Mouse (Mus musculus): Measurements from ENCODE around the gene Plpp3.

Gene Plpp3

DNA sequence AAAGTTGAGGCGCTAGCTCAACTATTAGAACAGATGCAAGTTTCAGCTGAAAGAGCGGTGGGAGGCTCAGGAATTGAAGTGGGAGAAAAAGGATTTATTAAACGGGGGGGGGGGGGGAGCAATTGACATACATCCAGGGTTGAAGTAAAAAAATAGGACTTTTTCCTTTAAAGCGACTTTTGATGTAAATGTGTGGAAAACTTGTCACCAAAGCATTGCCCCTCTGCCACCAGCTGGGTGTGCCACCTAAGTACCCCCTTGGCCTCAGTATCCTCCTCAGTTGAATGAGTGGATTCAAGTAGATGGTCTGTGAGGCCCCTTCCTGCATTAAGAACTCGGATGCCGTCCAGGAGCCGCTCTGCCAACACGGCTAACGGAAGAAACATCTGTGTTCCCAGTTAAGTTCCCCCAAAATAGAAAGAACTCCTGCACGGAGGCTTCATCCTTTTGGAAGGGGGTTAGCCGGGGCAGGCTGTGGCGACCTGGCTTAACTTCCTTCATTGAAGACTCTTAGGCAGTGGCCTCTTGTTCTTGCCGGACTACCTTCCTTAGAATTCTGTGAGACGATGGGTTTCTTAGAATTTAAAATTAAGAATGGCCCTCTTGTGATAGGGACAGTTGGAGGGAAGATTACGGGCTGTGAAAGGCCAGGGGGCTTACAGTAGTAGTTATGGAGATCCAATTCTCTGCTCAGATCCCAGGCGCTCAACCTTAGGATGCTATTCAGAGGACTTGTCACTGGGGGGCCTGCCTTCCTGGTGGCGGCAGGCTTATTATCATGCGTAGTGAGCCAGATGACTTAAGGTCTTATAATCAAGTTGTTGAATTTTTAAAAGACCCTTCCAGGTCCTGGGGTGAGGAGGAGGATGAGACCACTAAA lies 1.7 kb downstream of the Plpp3 start:
- no peak for DNase-seq

DNA sequence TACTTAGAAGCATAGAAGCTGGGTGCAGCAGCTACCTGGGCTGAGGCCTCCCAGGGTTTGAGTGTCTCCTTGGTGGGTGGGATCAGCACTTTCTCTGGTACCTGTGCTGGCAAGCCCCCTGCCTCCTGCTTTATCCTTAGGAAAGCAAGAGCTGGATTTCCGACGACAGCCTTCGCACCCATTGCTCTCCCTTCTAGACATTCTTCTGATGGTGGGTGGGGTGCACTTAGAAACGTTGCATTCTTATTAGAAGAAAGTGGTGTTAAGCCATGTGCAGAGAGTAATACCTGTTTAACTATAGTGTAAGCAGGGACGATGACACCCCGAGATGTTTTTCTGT lies 2.4 kb downstream of the Plpp3 start:
- no peak for DNase-seq

DNA sequence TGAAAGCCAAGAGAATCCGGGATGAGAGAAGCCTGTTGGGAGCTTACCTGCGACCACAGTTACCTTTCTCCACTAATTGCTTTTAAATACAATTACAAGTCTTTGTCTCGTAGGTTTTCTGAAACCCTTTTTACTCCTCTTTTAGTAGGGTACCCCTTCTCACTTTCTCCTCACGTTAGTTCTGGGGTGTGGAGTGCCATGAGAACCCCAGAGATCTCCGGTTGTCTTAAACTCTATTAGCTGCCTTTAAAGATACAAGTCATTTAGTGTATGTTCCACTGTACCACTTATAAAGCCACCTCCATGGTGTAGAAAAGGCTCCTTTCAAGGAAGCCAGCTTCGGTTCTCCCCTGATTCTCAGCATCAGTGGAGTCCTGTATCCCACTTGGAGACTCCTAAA lies 3.3 kb downstream of the Plpp3 start:
- no peak for DNase-seq

DNA sequence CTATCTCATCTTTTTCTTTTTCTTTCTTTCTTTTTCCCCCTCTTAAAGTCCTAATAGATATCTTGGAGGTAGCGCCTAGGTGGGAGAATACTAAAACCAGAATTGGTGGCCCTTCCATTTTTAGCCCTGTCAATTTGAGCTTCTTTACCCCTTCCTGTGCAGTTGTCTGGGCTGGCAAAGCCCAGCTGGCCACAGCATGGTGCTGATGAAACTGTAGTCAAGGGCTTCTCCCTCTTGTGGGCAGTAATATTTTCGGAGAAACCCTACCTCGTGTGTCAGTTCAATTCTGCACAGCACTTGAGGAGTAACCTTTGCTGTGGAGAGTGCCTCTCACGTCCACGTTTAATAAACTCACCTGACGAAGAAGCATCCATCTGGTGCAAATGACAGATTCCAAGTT lies 4.9 kb downstream of the Plpp3 start:
- no peak for DNase-seq

DNA sequence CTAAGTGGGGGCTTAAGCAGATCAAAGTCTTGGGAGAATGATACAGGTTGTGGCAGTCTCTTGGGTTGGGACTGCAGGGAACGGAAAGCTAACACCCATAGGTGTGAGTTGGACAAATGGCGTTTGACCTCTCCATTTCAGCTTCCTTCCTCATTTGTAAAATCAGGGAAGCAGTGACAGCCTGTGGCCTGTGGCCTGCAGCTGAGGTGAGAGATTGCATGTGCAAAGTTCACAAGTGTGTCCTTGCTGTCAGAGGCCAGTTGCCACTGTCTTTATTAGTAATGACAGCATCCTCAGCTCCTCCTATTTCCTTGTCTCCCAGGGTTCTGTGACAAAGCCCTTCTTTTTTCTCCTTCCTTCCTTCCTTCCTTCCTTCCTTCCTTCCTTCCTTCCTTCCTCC lies 5.5 kb downstream of the Plpp3 start:
- no peak for DNase-seq

DNA sequence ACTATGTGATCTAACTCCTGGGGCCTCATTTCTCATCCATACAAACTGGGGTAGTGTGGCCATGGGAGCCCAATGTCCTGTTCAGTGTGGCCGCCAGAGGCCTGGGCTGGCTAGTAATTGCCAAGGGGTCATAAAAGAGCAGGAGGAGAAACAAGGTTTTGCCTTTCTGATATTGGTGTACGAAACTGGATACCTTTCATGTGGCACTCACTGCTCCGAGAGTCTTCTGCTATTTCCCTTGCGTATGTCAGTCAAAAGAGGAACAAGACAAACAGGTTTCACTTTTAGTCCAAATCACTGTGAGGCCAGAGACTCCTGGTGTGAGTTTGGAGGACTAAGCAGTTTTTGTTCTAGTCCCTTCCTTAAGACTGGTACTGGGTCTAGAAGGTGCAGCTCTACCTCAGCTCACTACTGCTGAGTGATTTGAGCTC lies 6.8 kb downstream of the Plpp3 start:
- DNase-seq: no peak

DNA sequence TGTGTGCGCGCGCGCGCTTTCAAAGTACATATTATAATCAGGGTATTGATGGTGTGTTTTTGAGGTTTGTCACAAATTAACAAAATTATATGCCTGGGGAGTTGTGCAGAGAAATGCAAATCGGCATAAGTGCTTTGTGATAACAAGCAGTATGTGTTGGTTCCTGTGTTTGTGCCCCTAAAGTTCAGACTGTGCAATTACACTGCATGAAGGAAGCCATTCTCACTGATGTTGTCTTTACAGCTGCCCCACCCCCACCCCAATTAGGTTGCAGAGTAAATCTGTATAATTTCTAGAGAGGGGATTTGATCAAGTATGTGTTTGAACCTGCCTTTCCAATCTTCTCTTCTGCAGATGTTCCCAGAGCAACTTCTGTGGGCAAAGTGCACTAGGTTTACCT lies 7.8 kb downstream of the Plpp3 start:
- no peak for DNase-seq

DNA sequence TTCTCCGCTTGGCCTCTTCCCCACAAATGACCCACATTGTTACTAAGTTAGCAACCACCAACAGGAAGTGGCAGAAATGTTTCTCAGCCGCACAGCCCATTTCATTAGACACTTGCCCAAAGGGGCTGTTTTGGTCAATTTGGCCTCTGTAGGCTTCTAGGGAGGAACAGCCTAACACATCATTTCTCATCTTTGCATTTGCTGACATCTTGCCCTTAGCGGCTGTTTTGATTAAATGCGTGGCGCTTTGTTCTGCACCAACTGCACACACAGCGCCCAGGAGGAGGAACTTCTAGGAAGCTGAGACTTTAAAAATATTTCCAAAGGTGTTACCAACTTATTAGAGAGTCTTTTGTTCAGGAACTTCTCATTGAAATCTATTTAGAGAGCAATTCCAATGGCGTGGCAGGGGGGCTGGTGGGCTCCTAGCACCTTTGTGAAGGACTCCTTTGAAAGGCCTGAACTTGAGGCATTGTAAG lies 12.0 kb downstream of the Plpp3 start:
- DNase-seq: no peak

DNA sequence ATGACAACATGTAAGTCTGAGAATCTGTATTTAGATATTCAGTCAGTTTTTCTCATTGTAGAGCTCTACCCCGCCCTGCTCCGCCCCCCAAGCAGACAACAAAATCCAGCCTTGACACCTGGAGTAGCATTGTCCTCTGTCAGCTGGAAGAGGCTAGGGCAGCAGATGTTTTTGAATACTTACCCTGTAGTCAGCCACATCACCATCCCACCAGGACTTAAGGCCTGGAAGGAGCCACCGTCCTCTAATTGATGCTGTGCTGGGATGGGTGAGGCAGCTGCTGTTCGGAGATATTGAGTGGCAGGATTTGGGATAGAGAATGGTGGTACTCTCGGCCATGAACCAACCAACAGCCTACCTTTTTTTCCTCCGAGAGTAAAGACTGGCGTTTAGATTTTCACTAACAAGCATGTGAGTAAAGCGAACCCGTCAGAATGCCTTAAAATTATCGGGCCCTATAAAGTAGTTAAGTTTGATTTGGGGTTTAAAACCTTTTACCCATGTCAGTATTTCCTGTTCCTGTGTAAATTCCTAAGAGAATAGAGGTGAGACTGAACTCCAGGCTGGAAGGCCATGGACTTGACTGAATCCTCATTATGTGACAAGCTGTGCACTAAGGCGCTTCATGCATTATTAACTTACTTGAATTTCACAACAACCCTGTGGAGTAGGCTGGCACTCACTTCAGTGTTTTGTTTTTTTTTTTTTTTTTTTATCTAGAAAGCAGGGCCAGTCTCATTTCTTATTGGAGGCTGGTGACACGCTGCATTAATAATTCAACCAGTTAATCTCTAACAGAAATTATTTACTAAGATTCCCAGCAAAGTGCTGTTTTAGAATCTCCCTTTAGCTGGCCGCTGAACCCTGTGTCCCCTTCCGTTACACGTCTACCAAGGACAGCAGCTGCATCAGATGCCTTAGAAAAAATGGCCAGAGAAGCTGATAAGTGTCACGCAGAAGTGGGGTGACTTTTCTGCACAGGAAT lies 13.0 kb downstream of the Plpp3 start:
- no peak for DNase-seq

DNA sequence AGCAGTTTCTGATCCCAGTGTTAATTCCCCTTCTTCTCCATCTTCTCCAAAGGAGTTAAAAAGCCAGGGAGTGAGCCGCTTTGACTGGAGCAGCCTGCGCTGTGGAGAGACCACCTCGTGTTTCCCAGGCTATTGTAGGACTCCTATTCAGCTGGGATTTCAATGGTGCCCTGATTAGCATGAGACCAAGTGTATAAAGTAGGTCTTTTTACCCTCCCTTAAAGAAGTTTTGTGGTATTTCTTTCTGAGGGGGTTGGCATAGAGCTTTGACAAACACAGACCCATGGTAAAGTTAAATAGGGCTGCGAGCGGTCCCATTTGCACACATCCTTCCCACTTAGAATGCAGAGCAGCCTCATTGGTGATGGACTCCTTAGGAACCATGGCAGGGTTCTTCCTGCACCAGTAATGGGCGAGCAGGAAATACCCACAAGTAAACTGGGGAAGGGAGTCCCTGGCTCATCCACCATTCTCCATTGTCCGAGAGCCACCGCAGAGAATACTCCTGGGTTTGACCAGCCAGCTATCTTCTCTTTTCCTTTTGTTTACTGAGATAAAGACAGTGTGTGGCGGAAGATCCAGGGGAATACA lies 13.8 kb downstream of the Plpp3 start:
- DNase-seq: no peak

DNA sequence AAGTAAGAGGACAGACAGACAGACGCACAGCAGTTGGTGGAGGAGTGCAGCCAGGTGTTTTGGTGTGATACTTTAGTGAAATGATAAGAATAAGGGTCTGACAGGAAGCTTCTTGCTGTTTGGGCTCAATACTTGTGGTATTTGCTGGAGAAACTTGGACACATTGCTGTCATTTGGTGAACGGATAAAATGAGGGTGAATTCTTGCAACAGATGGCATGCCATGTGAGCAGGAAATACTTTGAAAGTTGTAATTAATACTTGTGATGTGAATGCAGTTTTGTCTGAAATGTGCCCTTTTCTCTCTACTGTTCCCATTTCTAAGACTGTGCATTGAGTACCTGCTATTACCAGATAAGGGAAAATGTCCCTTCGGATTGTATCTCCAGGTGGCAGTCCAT lies 14.3 kb downstream of the Plpp3 start:
- DNase-seq: no peak

DNA sequence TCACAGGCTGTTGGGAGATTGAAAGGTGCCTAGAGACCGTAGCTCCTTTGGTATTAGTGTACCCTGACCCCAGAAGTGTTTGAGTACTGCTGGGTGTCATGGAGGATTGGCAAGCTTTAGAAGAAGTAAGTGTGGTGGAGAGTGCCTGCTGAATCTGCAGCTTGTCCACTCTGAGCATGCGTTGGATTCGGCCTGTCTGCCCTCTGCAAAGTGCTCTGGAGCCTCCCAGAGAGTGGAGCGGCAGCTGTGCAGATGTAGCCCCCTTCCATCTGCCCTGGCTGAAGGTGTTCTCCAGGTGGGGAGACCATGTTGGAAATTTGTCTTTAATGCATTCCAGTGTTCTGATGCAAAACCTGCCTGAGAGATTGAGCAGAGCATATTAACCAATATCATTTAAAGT lies 17.6 kb downstream of the Plpp3 start:
- no peak for DNase-seq

DNA sequence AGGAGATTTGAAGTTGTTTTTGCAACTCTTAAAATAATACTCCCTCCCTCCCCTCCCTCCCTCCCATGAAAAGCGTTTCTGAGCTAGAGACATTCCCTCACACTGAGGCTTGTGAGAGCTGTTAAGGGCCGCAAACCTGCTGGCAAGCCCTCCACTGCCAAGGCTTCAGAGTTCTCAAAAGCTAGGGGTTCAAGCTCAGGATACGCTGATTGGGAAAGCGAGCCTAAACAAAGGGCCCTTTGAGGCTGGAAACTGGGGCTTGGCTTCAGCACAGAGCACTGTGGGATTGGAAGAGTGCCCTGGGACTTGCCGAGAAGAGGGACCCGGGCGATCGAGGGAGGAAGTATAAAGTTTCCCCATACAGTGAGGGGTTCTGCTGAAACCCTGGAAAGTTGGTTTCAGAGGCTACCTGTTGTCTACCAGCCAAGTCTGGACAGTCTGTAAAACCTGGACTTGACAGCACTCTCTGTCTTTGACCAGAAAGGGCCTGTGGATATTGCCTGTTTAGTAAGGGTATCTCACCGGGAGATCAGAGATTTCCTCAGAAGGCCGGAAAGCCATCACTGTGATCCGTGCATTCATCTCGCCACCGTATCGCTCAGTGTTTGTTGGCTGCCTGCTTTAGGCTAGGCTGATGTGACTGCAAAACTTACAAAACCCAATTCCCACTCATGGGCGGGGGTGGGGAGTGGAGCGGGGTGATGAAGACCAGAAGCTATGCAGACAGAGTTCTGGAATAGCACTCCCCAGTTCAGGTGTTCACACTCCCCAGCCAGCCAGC lies 18.3 kb downstream of the Plpp3 start:
- no peak for DNase-seq

DNA sequence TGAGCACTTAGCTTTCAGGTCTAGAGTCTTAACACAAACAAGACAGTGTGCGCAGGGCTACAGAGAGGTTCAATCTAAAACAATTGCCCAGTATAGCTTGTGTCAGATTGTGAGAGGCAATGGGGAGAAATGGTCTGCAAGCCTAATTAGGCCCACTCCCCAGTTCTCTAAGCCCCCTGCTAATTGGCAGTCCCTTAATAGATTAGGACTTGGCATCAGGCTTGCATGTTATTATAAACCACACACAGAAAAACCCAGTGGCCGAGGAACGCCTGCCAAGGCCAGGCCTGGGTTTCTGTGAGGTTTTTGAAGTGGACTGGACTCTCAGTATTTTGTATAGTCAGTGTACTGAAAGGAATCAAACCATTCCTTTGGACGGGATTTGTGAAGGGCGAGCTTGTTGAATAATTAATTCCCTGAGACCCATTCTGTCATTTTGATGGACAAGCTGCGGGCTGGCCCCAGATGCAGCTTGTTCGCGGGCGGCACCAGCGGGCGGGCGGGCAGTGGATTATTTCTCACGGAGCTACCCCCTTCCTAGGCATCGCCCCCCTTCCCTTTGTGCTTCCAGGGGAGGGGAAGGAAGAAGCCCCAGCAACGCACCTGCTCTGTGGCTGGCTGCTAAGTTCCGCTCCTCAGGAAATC lies 24.0 kb downstream of the Plpp3 start:
- no peak for DNase-seq

DNA sequence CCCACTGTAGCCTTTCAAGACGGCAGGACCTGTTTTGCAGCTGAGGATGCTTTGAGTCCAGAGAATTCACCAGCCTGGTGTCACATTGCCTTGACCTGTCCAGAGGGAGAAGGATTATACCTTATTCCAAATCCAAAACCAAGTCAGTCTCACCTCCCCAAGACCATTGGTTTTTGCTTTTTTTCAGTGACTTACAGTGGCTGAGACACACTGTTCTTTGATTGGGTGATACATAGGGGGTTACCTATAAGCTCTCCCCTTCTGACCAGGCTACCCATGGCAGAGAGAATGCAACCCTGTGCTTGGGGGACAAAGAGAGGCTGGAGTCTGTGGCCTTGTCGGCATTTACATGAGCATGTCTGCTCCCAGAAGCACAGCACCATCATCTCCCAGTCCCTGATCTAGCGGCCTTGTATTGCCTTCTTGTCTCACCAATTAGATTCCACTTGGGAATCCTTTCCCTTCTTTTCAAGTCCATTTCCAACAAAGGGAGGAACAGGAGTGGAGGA lies 24.6 kb downstream of the Plpp3 start:
- DNase-seq: no peak

DNA sequence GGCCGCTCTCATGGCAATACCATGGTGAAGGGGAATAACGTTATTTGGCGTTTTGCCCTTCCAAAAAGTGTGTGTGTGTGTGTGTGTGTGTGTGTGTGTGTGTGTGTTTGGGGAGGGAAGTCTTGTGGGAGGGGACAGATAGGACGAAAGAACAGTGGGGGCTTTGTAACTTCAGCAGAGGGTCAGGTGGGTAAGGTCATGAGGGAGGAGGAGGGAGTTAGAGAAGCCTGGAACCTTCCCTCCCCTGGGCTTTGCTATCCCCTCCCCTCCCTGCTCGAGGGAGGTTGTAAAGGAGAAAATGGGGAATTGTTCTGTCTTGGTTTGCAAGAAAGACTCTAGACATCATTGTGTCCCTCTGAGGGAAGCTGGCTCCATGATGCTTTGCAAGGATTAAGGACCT lies 25.1 kb downstream of the Plpp3 start:
- DNase-seq: no peak

DNA sequence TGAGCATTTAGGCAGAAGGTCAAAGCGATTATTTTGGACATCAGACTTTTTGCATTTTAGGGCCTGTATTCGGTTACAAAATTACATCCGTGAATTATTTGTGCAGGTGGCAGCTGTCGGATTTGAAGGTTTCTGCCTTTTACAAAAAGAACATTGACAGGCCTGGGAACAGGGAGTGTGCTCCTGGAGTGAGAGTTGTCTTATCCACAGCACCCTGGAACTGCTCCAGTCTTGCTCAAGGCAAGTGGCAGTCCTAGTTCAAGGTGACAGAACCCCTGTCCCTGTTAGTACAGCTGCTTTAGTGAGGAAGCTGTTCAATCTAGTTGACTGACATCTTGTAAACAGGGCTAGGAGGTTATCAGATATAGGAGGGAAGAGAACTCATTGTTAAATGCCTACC lies 27.3 kb downstream of the Plpp3 start:
- DNase-seq: no peak

DNA sequence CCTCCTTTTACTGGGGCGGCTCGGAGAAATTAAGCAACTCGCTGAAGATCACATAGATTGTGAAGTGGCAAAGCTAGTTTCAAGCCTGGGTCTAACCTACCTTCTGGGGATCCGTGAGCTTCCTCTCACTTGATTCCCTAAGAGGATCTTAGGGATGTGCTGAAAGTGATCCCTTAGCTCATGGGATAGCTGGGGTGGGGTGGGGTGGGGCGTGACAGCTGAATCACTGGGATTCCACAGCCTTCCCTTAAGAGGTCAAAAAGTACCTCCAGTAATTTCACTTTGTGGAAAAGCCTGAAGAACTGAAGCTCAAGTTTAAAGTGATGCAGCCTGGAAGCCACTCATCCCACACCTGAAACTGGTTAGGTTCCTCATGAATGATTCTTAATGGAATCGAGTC lies 27.8 kb downstream of the Plpp3 start:
- no peak for DNase-seq

DNA sequence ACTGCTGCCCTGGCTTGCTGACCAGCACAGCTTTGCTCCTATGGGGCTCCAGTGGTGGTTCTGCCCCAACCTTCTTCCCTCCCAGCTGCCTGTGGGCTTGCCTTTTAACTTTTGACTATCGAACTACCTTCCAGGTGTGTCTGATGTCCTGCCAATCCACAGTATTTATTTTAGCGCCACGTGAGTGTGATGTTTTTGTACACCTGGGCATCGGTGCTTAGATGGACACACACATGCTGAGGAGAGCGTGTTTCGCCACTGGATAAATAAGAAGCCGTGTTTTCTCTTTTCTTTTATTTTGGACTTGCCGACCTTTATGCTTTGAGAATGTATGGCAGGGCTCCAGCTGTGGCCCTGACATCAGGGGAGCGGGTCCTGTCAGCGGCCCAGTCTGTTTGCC lies 29.5 kb downstream of the Plpp3 start:
- DNase-seq: no peak

DNA sequence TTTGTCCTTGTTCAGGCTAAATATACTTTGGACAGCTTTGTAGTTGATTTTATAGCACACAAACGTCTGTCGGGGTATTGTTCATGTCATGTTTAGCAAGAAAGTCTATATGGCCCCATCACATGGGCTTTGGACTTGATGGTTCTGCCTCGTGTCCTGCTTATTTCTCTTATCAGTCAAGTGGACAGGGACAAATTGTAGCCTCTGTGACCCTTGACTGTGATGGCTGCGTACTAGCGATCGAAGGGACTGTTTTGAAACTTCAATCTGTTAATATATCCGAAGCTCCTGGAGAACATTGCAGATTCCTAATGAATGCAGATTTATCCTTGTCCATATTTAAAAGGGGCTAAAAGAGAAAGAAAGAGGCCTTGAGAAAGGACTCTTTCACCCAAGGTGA lies 30.7 kb downstream of the Plpp3 start:
- DNase-seq: no peak

DNA sequence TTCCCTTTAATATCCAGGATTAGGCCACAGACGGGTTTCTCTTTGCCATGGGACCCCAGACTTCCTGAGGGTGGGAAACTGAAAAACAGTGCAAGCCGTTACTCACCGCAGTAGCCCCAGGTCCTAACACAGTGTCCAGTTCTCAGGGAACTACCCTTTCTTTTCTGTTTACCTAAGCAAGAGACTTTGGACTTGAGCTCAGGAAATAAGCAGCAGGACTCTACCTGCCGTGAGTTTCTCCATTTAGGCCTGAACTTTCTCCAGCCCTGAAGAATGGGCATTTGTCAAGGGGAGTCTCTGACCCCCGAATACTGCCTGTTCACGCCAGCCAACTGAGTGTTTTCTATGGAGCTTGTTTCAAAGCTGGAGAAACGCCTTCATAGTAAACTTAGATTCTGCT lies 31.7 kb downstream of the Plpp3 start:
- DNase-seq: no peak

DNA sequence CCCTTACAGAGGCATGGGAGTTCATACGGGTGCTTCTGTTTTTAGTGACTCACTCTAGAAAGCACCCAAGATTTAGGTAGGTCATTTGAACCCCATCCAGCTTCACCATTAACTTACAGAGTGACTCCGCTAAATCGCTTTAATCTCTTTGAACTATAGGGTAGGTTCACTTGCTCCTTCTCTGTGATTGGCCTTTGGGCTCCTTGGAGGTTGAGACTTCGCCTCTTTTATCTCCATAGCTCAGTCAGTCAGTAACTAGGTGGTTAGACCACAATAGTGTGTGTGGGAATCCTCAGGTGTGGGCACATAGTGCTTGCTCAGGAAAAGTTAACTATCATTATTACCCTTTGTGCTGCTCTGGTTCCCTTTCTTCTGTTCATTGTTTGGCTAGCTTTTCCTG lies 33.7 kb downstream of the Plpp3 start:
- peak; percentile 22 for DNase-seq
